Mouse (Mus musculus) CD8-positive naive resting alpha-beta T cell, adult 2 months (primary cell): Measurements from ENCODE around the gene Cyp27b1.
A peak's percentile ranks its signal among the peaks of the same experiment; 100 is the strongest.
"Not testable (repeated sequence)": the region's sequence is repeated elsewhere in the genome, so short reads cannot be mapped to it uniquely, and the experiment has no call there.

ENCODE experiments used
- DNase-seq, 2 experiments: peaks; one replicate each; pipeline ENCODE4 v3.0.0; 2022; ENCODE audit warnings: low read depth in 2 of 2, low spot score in 2 of 2

The Cyp27b1 gene

GRCm38 (mm10) chr10:127069281-127070189 is 21.5 kb downstream of the Cyp27b1 start:
- no peak for DNase-seq

GRCm38 (mm10) chr10:127070190-127071121 is 22.4 kb downstream of the Cyp27b1 start, which contains the start of gene Tspan31:
Tspan31 (minus strand) TSS chr10:127070264.
- DNase-seq: no peak

GRCm38 (mm10) chr10:127071203-127071602 is 23.2 kb downstream of the Cyp27b1 start:
- no peak for DNase-seq

GRCm38 (mm10) chr10:127072270-127072669 is 24.2 kb downstream of the Cyp27b1 start:
- DNase-seq: not testable (repeated sequence)

- not testable (repeated sequence) for DNase-seq
Observed at GRCm38 (mm10) chr10:127072969-127073368, 24.9 kb downstream of the Cyp27b1 start.

- DNase-seq: no peak
Observed at GRCm38 (mm10) chr10:127073981-127074380, 25.9 kb downstream of the Cyp27b1 start.

- peak; percentile 79 to 86 for DNase-seq
Observed at GRCm38 (mm10) chr10:127075080-127075479, 27.0 kb downstream of the Cyp27b1 start, which contains the start of gene Agap2. Agap2 (plus strand) TSS chr10:127075284.

- DNase-seq: no peak
Observed at GRCm38 (mm10) chr10:127075651-127076050, 27.6 kb downstream of the Cyp27b1 start.

- peak; percentile 48 to 74 for DNase-seq
Observed at GRCm38 (mm10) chr10:127076082-127076481, 28.0 kb downstream of the Cyp27b1 start.

GRCm38 (mm10) chr10:127077515-127077914 is 29.5 kb downstream of the Cyp27b1 start:
- DNase-seq: no peak

GRCm38 (mm10) chr10:127078001-127078676 is 30.1 kb downstream of the Cyp27b1 start:
- no peak for DNase-seq

- DNase-seq: no peak
Observed at GRCm38 (mm10) chr10:127078677-127079575, 30.9 kb downstream of the Cyp27b1 start.

GRCm38 (mm10) chr10:127079665-127080391 is 31.8 kb downstream of the Cyp27b1 start:
- no peak for DNase-seq

GRCm38 (mm10) chr10:127080901-127081780 is 33.1 kb downstream of the Cyp27b1 start:
- DNase-seq: no peak

- no peak for DNase-seq
Observed at GRCm38 (mm10) chr10:127081996-127082620, 34.1 kb downstream of the Cyp27b1 start.

GRCm38 (mm10) chr10:127083292-127083914 is 35.4 kb downstream of the Cyp27b1 start:
- no peak for DNase-seq

GRCm38 (mm10) chr10:127083915-127084306 is 35.9 kb downstream of the Cyp27b1 start:
- DNase-seq: no peak
